Mouse (Mus musculus): ENCODE data around the gene Muc1.

Gene Muc1

GRCm38 (mm10) chr3:89228836-89229235, at the start of gene Muc1:
Muc1 (plus strand) TSS chr3:89229057.
- in situ Hi-C loops (cut with MseI, MboI), result no loop called here

- in situ Hi-C loops (cut with MseI, MboI), result no loop called here
Observed at GRCm38 (mm10) chr3:89181749-89182500, 46.9 kb upstream of the Muc1 start.

GRCm38 (mm10) chr3:89182531-89183057, 46.3 kb upstream of the Muc1 start:
- in situ Hi-C loops (cut with MseI, MboI), result no loop called here

DNA sequence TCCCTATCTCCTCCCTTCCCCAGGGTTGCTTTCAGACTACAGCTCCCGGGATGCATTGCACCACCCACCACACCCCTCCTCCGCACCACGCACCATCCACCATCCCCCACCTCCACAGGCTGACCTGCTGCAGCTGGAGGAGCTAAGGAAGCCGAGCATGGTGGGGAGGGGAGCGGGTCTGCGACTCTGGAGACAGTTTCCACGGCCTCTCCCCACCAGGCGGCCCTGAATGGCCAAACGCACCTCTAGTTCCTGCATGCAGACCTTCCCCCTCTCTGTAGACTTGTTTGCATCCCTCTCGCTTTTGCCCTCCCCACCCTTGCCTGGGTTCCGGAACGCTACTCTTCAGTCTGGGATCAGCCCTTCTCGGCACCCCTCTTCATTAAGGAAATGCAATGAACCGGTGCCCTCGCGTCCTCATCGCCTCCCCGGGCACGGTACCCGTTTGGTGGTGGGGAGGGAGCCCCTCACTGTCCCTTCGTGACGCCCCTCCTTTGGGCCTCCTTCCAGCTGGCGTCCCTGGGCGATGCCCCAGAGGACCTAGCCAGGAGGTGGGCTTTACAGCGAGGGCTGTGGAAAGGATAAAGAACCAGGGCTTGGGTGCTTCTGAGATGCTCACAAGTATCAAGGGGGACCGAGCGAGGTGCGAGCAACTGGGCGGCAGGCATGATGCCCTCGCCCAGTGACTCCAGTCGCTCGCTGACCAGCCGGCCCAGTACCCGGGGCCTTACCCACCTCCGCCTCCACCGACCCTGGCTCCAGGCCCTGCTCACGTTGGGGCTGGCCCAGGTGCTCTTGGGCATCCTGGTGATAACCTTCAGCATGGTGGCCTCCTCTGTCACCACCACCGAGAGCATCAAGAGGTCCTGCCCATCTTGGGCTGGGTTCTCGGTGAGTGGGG, 45.5 kb upstream of the Muc1 start, which contains the start of gene Fam189b:
Gene Fam189b (plus strand): TSS at position 86 of the 901 bp plus-strand sequence.
- in situ Hi-C loops (cut with MseI, MboI), result no loop called here

DNA sequence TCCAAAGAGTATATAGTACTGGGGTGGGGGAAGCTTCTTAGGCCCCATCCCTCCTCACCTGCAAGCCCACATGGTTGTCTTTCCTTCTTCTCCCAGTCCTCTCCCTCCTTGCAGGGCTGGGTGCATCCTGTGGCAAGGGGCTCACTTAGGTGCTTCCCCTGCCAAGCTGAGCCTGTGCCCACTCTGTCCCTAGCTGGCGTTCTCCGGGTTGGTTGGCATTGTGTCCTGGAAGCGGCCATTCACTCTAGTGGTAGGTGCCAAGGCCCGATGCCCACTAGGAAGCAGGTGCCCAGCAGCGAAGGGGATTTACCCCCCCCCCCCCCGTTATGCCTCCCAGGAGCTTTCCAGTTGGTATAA, 44.9 kb upstream of the Muc1 start:
- in situ Hi-C loops (cut with MseI, MboI), result no loop called here

DNA sequence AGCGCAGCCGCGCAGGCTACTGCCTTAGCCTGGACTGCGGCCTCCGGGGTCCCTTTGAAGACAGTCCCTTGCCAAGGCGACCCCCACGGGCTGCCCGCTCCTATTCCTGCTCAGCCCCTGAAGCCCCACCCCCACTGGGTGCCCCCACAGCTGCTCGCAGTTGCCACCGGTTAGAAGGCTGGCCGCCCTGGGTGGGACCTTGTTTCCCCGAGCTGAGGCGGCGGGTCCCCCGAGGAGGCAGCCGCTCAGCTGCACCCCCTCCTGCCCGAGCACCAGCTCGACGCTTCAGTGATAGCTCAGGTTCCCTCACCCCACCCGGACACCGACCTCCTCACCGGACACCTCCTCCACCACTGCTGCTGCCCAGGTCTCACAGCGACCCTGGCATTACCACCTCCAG, 41.7 kb upstream of the Muc1 start:
- in situ Hi-C loops (cut with MseI, MboI), result no loop called here

GRCm38 (mm10) chr3:89187690-89188477, 41.0 kb upstream of the Muc1 start:
- in situ Hi-C loops (cut with MseI, MboI), result no loop called here

DNA sequence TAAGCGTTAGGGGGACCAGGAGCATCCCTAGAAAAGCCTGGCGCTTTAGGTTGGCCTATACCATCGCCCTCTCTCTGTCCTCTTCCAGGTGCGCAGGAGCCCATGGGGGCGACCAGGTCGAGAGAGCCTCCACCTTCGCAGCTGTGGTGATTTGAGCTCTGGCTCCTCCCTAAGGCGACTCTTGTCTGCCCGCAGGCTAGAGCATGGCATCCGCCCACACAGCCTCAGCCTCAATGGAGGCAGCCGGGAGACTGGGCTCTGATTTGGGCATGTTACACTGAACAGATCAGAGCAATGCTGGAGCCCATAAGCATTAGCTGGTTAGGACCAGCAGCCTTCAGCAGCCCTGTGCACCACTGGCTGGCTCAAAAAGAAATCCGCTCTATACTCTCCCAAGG, 40.4 kb upstream of the Muc1 start:
- in situ Hi-C loops (cut with MseI, MboI), result no loop called here

- in situ Hi-C loops (cut with MseI, MboI), result no loop called here
Observed at GRCm38 (mm10) chr3:89190436-89190835, 38.4 kb upstream of the Muc1 start.

- in situ Hi-C loops (cut with MseI, MboI), result no loop called here
Observed at GRCm38 (mm10) chr3:89193351-89193750, 35.5 kb upstream of the Muc1 start.

GRCm38 (mm10) chr3:89193853-89194252, 35.0 kb upstream of the Muc1 start:
- in situ Hi-C loops (cut with MseI, MboI), result no loop called here

DNA sequence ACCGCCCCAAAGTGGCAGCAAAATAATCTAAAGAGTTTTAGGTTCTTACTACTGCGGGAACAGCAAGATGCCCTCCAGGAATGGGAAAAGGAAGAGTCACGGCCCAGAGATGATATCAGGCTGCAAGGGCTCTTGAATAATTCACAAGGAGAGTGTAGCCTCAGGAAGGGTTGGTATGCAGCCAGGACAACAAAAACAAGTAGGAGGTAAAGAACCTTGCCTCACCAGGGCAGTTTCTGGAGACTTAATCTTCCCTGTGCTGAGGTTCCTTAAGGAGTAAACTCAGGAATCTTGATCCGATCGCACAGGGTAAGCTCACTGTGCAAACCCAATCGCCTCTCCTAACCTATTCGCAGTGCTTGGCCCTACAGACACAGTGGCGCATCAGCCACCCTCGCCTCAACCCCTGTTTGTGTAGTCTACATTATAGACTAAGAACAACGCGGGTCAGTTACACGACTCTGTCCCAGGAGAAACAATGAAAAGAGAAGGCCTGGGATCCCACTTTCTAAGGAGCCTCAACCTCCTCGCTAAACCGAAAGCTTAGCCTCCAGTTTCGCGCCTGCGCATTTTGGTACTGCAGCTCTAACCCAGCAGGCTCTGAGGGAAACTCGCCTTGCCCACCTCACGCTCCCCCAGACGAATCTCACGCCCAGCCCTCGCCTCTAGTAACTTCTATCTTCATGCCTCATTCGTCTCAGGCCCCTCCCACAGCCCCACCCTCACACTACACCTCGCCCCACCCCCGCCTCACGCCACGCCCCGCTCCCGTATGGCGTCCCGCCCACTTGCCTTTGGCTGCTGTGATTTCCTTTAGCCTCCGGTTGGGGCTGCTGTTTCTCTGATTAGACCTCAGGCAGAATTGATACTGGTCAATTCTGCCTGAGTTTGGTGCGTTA, 32.6 kb upstream of the Muc1 start:
- in situ Hi-C loops (cut with MseI, MboI), result no loop called here

DNA sequence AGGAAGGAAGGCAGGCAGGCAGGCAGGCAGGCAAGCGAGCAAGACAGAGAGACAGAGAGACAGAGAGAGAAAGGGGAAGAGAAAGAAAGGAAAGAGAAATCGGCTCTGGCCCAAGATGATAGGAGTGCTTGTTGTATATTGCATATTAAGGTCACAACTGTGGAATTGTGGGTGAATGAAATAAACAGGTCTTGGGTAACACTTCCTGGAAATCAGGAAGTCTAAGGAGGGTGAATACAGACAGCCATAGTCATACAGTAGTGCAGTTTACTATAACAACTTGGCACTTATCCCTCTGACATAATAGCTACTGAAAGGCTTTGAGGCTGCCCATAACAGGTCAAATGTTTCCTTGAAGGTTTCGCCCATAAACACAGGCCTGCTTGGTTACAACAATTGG, 29.0 kb upstream of the Muc1 start:
- in situ Hi-C loops (cut with MseI, MboI), result no loop called here

GRCm38 (mm10) chr3:89202253-89203141, 26.4 kb upstream of the Muc1 start, which contains the start of gene Gba:
Gba (plus strand) TSS chr3:89202928.
- in situ Hi-C loops (cut with MseI, MboI), result no loop called here

DNA sequence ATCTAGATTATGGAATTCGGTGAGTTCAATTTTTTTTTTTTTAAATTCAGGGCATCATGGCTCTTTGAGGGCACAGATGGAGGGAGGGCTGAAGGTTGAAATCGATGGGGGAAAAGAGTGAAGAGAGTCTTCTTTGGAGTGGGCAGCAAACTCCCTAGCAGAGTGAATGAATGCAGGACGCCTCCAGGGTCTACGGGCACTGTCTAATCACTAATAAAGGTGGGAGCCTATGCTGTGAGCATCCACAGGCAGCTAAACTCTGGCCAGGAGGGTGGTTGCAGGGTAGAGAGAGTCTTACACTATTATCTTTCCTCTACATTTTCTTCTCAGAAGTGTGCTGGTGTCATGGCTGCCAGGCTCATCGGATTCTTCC, 25.7 kb upstream of the Muc1 start:
- in situ Hi-C loops (cut with MseI, MboI), result no loop called here

DNA sequence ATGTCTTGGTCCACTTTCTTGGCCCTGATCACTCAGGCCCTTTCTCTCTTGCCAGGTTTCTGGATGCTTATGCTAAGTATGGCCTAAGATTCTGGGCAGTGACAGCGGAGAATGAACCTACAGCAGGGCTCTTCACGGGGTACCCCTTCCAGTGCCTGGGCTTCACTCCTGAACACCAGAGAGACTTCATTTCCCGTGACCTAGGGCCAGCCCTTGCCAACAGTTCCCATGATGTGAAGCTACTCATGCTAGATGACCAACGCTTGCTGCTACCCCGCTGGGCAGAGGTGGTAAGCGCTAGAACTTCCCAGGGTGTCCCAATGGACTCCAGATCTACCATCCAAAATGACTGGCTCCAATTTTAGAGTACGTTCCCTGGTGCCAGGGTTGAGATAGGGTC, 22.8 kb upstream of the Muc1 start:
- in situ Hi-C loops (cut with MseI, MboI), result no loop called here

- in situ Hi-C loops (cut with MseI, MboI), result no loop called here
Observed at GRCm38 (mm10) chr3:89206695-89207094, 22.2 kb upstream of the Muc1 start.

DNA sequence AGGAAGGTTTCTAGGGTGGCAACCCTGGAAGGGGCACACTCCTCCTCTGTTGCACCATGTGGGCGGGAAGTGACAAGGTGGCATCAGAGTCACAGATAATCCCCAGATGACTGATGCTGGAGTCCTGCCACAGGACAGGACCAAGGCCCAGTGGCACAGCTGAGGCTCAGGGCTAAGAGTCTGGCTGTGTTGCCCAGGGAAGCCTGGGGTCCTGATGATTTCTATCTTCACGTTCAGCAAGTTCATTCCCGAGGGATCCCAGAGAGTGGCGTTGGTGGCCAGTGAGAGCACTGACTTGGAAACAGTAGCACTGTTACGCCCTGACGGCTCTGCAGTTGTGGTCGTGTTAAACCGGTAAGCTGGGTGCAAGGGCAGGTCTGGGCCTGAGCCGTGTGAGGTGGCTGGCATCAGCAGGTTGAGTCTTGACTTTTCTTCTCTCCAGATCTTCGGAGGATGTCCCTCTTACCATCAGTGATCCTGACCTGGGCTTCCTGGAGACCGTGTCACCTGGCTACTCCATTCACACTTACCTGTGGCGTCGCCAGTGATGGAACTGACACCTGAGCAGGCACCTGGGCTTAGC, 20.7 kb upstream of the Muc1 start:
- in situ Hi-C loops (cut with MseI, MboI), result no loop called here

DNA sequence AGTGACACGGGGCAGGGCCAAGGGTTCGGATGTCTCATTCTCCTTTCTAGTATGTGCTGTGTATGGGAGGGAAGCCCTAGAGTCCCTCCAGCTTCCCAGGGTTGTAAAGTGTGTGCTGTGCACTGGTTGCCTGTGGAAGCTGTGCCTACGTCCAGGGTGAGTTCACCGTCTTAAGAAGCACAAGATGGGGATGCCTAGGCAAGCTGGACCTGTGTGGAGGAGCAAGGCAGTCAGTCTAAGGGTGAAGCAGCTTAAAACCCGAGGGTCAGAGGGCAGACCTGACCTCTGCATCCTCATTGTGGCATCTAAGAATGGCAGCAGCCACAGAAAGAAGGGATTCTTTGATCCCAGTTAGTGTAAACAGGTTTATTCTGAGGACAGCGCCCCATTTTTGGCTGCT, 20.1 kb upstream of the Muc1 start:
- in situ Hi-C loops (cut with MseI, MboI), result no loop called here

Data from mouse trophoblast stem cell (cell line).